Comparison of ENCODE assay signal across 18 mouse cellular contexts in genomic region chr5:24124579-24125276, GRCm38 (mm10). TPM values are rescaled to one million over a fixed set of nuclear protein-coding genes. Genes with fewer than 3 reads are reported as not detected.
DNase-seq lines count a peak whose midpoint lies in the region; ATAC-seq and TF ChIP-seq lines count a peak whose summit lies in the region.
"Had no signal": no experiment of that assay in that cellular context is flagged by ENCODE, and none has a peak within 500 bp of the region (broad histone marks: within the 10 kb centered on the region; RNA-seq: fewer than 3 reads in every experiment).

No protein-coding gene starts in this region.

- TF ChIP-seq POLR2A in brain, embryonic 14.5 days (IDR thresholded peaks at IDR 0.05; ENCODE audit: borderline replicate concordance, extremely low read depth, insufficient read depth, insufficient read length, poor library complexity, severe bottlenecking): no peak

- H3K36me3 ChIP-seq in heart, embryonic 15.5 days: 0 out of 2 replicates have a peak, but pooled peaks cover 4% of the 10 kb centered on the region
- 0 out of 2 replicates have a peak, but pooled peaks cover 4% of the 10 kb centered on the region for H3K36me3 ChIP-seq in heart, embryonic 10.5 days
- peaks cover 2% of the 10 kb centered on the region; the same call in 1 of the 2 replicates for H3K36me3 ChIP-seq in ES-E14 (ENCODE audit: control insufficient read depth, insufficient read depth, low read length, poor library complexity, severe bottlenecking)
- H3K36me3 ChIP-seq in hindbrain, embryonic 13.5 days: peaks cover 10% of the 10 kb centered on the region; the same call in 1 of the 2 replicates
- H3K36me3 ChIP-seq in lung, postnatal 0 days (ENCODE audit: insufficient read depth, low read length): no peaks in the 10 kb centered on the region

- 80% methylated on average over 3 of the region's 3 CpGs for WGBS in heart, embryonic 15.5 days
- 84% methylated on average over 3 of the region's 3 CpGs for WGBS in heart, embryonic 10.5 days
- WGBS in hindbrain, embryonic 13.5 days: 41% methylated on average over 3 of the region's 3 CpGs
- WGBS in lung, postnatal 0 days: 78% methylated on average over 3 of the region's 3 CpGs

- DNase-seq in heart, embryonic 10.5 days (ENCODE audit: low spot score): no peak
- no peak for DNase-seq in ES-E14 (ENCODE audit: low read depth, low spot score)
- peak; percentile 43 for DNase-seq in brain, embryonic 14.5 days (ENCODE audit: low read depth)
- no peak for DNase-seq in yolk sac, embryonic 10.5 days (ENCODE audit: low spot score)
- DNase-seq in right cerebral cortex, adult 2 months (ENCODE audit: low spot score in 2 of 2): no peak
- DNase-seq in lung, postnatal 0 days (ENCODE audit: low spot score): no peak
- DNase-seq: adrenal gland, adult 8-10 months; cerebellum, adult 2 months; kidney, adult 11 months; kidney, postnatal 10 days; liver; lung, adult 18-20 months; lung, postnatal 4 days; right cerebral cortex, postnatal 25 days; thymus, postnatal 36 days had no signal

- H3K27me3 ChIP-seq in heart, embryonic 15.5 days: no peaks in the 10 kb centered on the region
- no peaks in the 10 kb centered on the region for H3K27me3 ChIP-seq in heart, embryonic 10.5 days (ENCODE audit: insufficient read depth, poor library complexity, severe bottlenecking)
- H3K27me3 ChIP-seq in hindbrain, embryonic 13.5 days: no peaks in the 10 kb centered on the region
- no peaks in the 10 kb centered on the region for H3K27me3 ChIP-seq in lung, postnatal 0 days (replicated peaks; ENCODE audit: insufficient read depth, low read length)

- no peak for ATAC-seq in heart, embryonic 15.5 days (replicated peaks; ENCODE audit: insufficient number of reproducible peaks, insufficient read depth, low FRiP score, low read depth)
- ATAC-seq in hindbrain, embryonic 13.5 days (ENCODE audit: low FRiP score): 0 out of 2 replicates have a peak, but pooled peaks have one; percentile 10
- no peak for ATAC-seq in lung, postnatal 0 days
- ATAC-seq: CD4-positive, CD25-positive, alpha-beta regulatory T cell, adult 4 months had no signal

- peak overlapping the region; percentile 91 for H3K27ac ChIP-seq in heart, embryonic 15.5 days
- no peak overlapping the region for H3K27ac ChIP-seq in heart, embryonic 10.5 days
- H3K27ac ChIP-seq in ES-E14 (ENCODE audit: insufficient read depth, low read depth, low read length, poor library complexity, severe bottlenecking): no peak overlapping the region; the same call in 1 of the 2 replicates
- H3K27ac ChIP-seq in hindbrain, embryonic 13.5 days: peak overlapping the region; percentile 71
- no peak overlapping the region for H3K27ac ChIP-seq in lung, postnatal 0 days (ENCODE audit: low read length)

- no peaks in the 10 kb centered on the region for H3K9me3 ChIP-seq in heart, embryonic 15.5 days (replicated peaks)
- no peaks in the 10 kb centered on the region for H3K9me3 ChIP-seq in heart, embryonic 10.5 days
- H3K9me3 ChIP-seq in ES-E14 (ENCODE audit: control insufficient read depth, insufficient read depth, low read depth, low read length): no peaks in the 10 kb centered on the region
- no peaks in the 10 kb centered on the region for H3K9me3 ChIP-seq in hindbrain, embryonic 13.5 days
- H3K9me3 ChIP-seq in lung, postnatal 0 days (ENCODE audit: low read length): no peaks in the 10 kb centered on the region

- TF ChIP-seq CTCF in brain, embryonic 14.5 days (IDR thresholded peaks at IDR 0.05; ENCODE audit: borderline replicate concordance, extremely low read depth, insufficient read depth, insufficient read length): no peak
- no peak for TF ChIP-seq CTCF in lung, postnatal 0 days (IDR thresholded peaks at IDR 0.05)

- H3K4me1 ChIP-seq in heart, embryonic 15.5 days (replicated peaks): peaks cover 11% of the 10 kb centered on the region
- H3K4me1 ChIP-seq in heart, embryonic 10.5 days: peaks cover 16% of the 10 kb centered on the region
- H3K4me1 ChIP-seq in ES-E14 (ENCODE audit: control insufficient read depth in 2 of 2, insufficient read depth in 2 of 2, low read length in 2 of 2, poor library complexity in 1 of 2): peaks cover 0 to 7% of the 10 kb centered on the region in 2 experiments; a peak in 3 of 4 replicates
- peaks cover 18% of the 10 kb centered on the region for H3K4me1 ChIP-seq in hindbrain, embryonic 13.5 days (replicated peaks)
- H3K4me1 ChIP-seq in lung, postnatal 0 days (ENCODE audit: insufficient read depth, low read depth, low read length): no peaks in the 10 kb centered on the region

- H3K9ac ChIP-seq in heart, embryonic 15.5 days: no peak overlapping the region
- H3K9ac ChIP-seq in ES-E14 (ENCODE audit: insufficient read depth, low read depth, low read length, poor library complexity, severe bottlenecking): no peak overlapping the region
- H3K9ac ChIP-seq in hindbrain, embryonic 13.5 days: no peak overlapping the region
- no peak overlapping the region for H3K9ac ChIP-seq in lung, postnatal 0 days (replicated peaks; ENCODE audit: low read depth)

- no peak overlapping the region for H3K4me3 ChIP-seq in heart, embryonic 15.5 days
- H3K4me3 ChIP-seq in heart, embryonic 10.5 days: no peak overlapping the region
- no peak overlapping the region for H3K4me3 ChIP-seq in ES-E14 (ENCODE audit: insufficient read depth in 1 of 2, low read depth in 1 of 2, low read length in 2 of 2, poor library complexity in 1 of 2, severe bottlenecking in 1 of 2)
- no peak overlapping the region for H3K4me3 ChIP-seq in hindbrain, embryonic 13.5 days
- H3K4me3 ChIP-seq in lung, postnatal 0 days (ENCODE audit: low read depth, low read length): no peak overlapping the region

- no peak for TF ChIP-seq EP300 in lung, postnatal 0 days (IDR thresholded peaks at IDR 0.05)

- in situ Hi-C loops in ES-E14 (cut with MboI; ENCODE audit: low sequenced_read_pairs in 2 of 2, unreplicated experiment in 2 of 2): no loop called here

- H3K4me2 ChIP-seq in heart, embryonic 15.5 days: peak overlapping the region; percentile 25; the same call in 1 of the 2 replicates
- no peak overlapping the region for H3K4me2 ChIP-seq in hindbrain, embryonic 13.5 days
- H3K4me2 ChIP-seq in lung, postnatal 0 days (replicated peaks; ENCODE audit: low read depth, low read length): no peak overlapping the region

TF ChIP-seq in ES-E14, 5 proteins besides CTCF, POLR2A, EP300 and RAD21:
- 0 out of 2 replicates have a peak, but pooled peaks have one; percentile 31 for TF ChIP-seq ZNF384 (IDR thresholded peaks at IDR 0.05; ENCODE audit: low read depth, low read length)
- no peak for TF ChIP-seq MAFK (IDR thresholded peaks at IDR 0.05; ENCODE audit: insufficient read depth, low read depth, low read length)

RNA-seq across cellular contexts. Expression of gene Klhl7, which starts 24.3 kb away (rescaled TPM):
- 43.3 and 44.8 TPM in 2 replicates for polyA plus RNA-seq in heart, embryonic 15.5 days (2015; fragmentation: Nextera tagmentation; extraction: Ambion mirVana)
- polyA plus RNA-seq in heart, embryonic 10.5 days (2016; fragmentation: Nextera tagmentation; extraction: Ambion mirVana): 45.0 and 47.4 TPM in 2 replicates
- total RNA-seq in ES-E14 (2012; rRNA removed): 24.4 and 30.5 TPM in 2 replicates
- polyA plus RNA-seq in brain, embryonic 14.5 days (2012; rRNA removed): 120 and 121 TPM in 2 replicates
- 153 and 158 TPM in 2 replicates for polyA plus RNA-seq in hindbrain, embryonic 13.5 days (2015; fragmentation: Nextera tagmentation; extraction: Ambion mirVana)
- polyA plus RNA-seq in lung, postnatal 0 days (2015; fragmentation: Nextera tagmentation; extraction: Ambion mirVana): 22.6 and 26.6 TPM in 2 replicates

RNA-seq across cellular contexts. Expression of gene Nupl2, which starts 40.0 kb away (rescaled TPM):
- 10.9 and 12.1 TPM in 2 replicates for polyA plus RNA-seq in heart, embryonic 15.5 days (2015; fragmentation: Nextera tagmentation; extraction: Ambion mirVana)
- polyA plus RNA-seq in heart, embryonic 10.5 days (2016; fragmentation: Nextera tagmentation; extraction: Ambion mirVana): 15.5 and 18.3 TPM in 2 replicates
- total RNA-seq in ES-E14 (2012; rRNA removed): 10.5 and 11.9 TPM in 2 replicates
- polyA plus RNA-seq in brain, embryonic 14.5 days (2012; rRNA removed): 10.7 and 11.3 TPM in 2 replicates
- polyA plus RNA-seq in hindbrain, embryonic 13.5 days (2015; fragmentation: Nextera tagmentation; extraction: Ambion mirVana): 17.1 and 18.5 TPM in 2 replicates
- polyA plus RNA-seq in lung, postnatal 0 days (2015; fragmentation: Nextera tagmentation; extraction: Ambion mirVana): 7.7 and 8.0 TPM in 2 replicates

Comparison
In these comparisons a context has a peak if more than half of its experiments do, and no peak if none do; other contexts are left out.
1. H3K27ac ChIP-seq: peak in heart, embryonic 15.5 days (single experiment) and hindbrain, embryonic 13.5 days (single experiment); none in heart, embryonic 10.5 days (single experiment), ES-E14 (single experiment) and lung, postnatal 0 days (single experiment).